Mouse (Mus musculus) MEL (cell line): ENCODE measurements around the gene Pkd1. TPM values are rescaled to one million over a fixed set of nuclear protein-coding genes. Genes with fewer than 3 reads are reported as not detected.

Experiments
- DNase-seq: peaks from one replicate; pipeline ENCODE4 v3.0.0; 2011; ENCODE audit warnings: low read depth, low spot score
- H3K27ac ChIP-seq: 2 replicates; pipeline ENCODE4 v1.5.1; 2012; ENCODE audit warnings: low read depth, mild to moderate bottlenecking, control low read depth, low read length, moderate library complexity; ENCODE audit not compliant: control insufficient read depth
- H3K27me3 ChIP-seq, 2 experiments: fragments of 150-350 bp in 1 of 2; sonication (generic) in 1 of 2; 2 replicates each; pipeline ENCODE4 v1.6.1; 2012; ENCODE audit warnings: low read length in 2 of 2, mild to moderate bottlenecking in 2 of 2, improper control_type of control experiment in 1 of 2, moderate library complexity in 1 of 2; ENCODE audit not compliant: insufficient read depth in 2 of 2, control insufficient read depth in 1 of 2
- H3K36me3 ChIP-seq, 2 experiments: 2 replicates each; pipeline ENCODE4 v1.6.1; 2012 to 2014; ENCODE audit warnings: low read length in 2 of 2, improper control_type of control experiment in 1 of 2, inconsistent platforms in 1 of 2, mild to moderate bottlenecking in 1 of 2; ENCODE audit not compliant: insufficient read depth in 2 of 2, control insufficient read depth in 1 of 2
- H3K4me1 ChIP-seq, 2 experiments: fragments of 150-350 bp in 1 of 2; sonication (generic) in 1 of 2; 2 replicates each; pipeline ENCODE4 v1.6.1; 2012; ENCODE audit warnings: low read length in 2 of 2, improper control_type of control experiment in 1 of 2, mild to moderate bottlenecking in 1 of 2; ENCODE audit not compliant: insufficient read depth in 2 of 2, control insufficient read depth in 1 of 2
- H3K4me3 ChIP-seq, 2 experiments: fragments of 150-350 bp in 1 of 2; sonication (generic) in 1 of 2; 2 replicates each; pipeline ENCODE4 v1.5.1; 2012; ENCODE audit warnings: low read depth in 2 of 2, low read length in 2 of 2, mild to moderate bottlenecking in 2 of 2, moderate library complexity in 2 of 2, control low read depth in 1 of 2, improper control_type of control experiment in 1 of 2; ENCODE audit not compliant: control insufficient read depth in 1 of 2, insufficient read depth in 1 of 2
- H3K79me2 ChIP-seq: 2 replicates; pipeline ENCODE4 v1.6.1; 2012; ENCODE audit warnings: mild to moderate bottlenecking, low read length, moderate library complexity; ENCODE audit not compliant: control insufficient read depth, poor library complexity, insufficient read depth
- H3K9ac ChIP-seq: 2 replicates; pipeline ENCODE4 v1.6.1; 2012; ENCODE audit warnings: low read depth, mild to moderate bottlenecking, control low read depth, low read length, moderate library complexity; ENCODE audit not compliant: control insufficient read depth, poor library complexity, severe bottlenecking
- H3K9me3 ChIP-seq: fragments of 150-350 bp; sonication (generic); replicated peaks from 2 replicates; pipeline ENCODE4 v1.6.1; 2012; ENCODE audit warnings: mild to moderate bottlenecking, low read length, improper control_type of control experiment, moderate library complexity; ENCODE audit not compliant: insufficient read depth
- BHLHE40 ChIP-seq: IDR thresholded peaks from 2 replicates; pipeline ENCODE4 v1.6.1; 2012; ENCODE audit warnings: low read depth, mild to moderate bottlenecking, inconsistent platforms, low read length, improper control_type of control experiment, borderline replicate concordance
- CHD1 ChIP-seq: IDR thresholded peaks from 2 replicates; pipeline ENCODE4 v1.6.1; 2012; ENCODE audit warnings: low read depth, mild to moderate bottlenecking, inconsistent platforms, low read length, improper control_type of control experiment
- CTCF ChIP-seq, 3 experiments: IDR thresholded peaks in 2 of 3; conservative IDR thresholded peaks in 1 of 3; 2 replicates each; pipeline ENCODE4 v1.5.1; 2011 to 2012; ENCODE audit warnings: low read length in 3 of 3, low read depth in 2 of 3, mild to moderate bottlenecking in 2 of 3, improper control_type of control experiment in 1 of 3, inconsistent platforms in 1 of 3, mixed read lengths in 1 of 3, moderate library complexity in 1 of 3; ENCODE audit not compliant: control insufficient read depth in 1 of 3, insufficient read depth in 1 of 3, poor library complexity in 1 of 3, severe bottlenecking in 1 of 3
- E2F4 ChIP-seq: IDR thresholded peaks from 2 replicates; pipeline ENCODE4 v1.6.1; 2011; ENCODE audit warnings: low read depth, low read length, improper control_type of control experiment, borderline replicate concordance
- ELF1 ChIP-seq: IDR thresholded peaks from 2 replicates; pipeline ENCODE4 v1.6.1; 2014; ENCODE audit warnings: low read depth, mild to moderate bottlenecking, inconsistent platforms, low read length, improper control_type of control experiment, moderate library complexity
- EP300 ChIP-seq, 2 experiments: IDR thresholded peaks; 2 replicates each; pipeline ENCODE4 v1.6.1; 2011; ENCODE audit warnings: improper control_type of control experiment in 2 of 2, low read length in 2 of 2, low read depth in 1 of 2, mild to moderate bottlenecking in 1 of 2
- ETS1 ChIP-seq: IDR thresholded peaks from 2 replicates; pipeline ENCODE4 v1.6.1; 2012; ENCODE audit warnings: low read depth, mild to moderate bottlenecking, inconsistent platforms, low read length, improper control_type of control experiment, moderate library complexity
- GABPA ChIP-seq: IDR thresholded peaks from 2 replicates; pipeline ENCODE4 v1.6.1; 2012; ENCODE audit warnings: low read depth, mild to moderate bottlenecking, inconsistent platforms, low read length, improper control_type of control experiment, moderate library complexity
- GATA1 ChIP-seq: IDR thresholded peaks from 2 replicates; pipeline ENCODE4 v1.6.1; 2011; ENCODE audit warnings: low read depth, low read length, improper control_type of control experiment
- HCFC1 ChIP-seq: IDR thresholded peaks from 2 replicates; pipeline ENCODE4 v1.6.1; 2012; ENCODE audit warnings: low read depth, mild to moderate bottlenecking, inconsistent platforms, low read length, improper control_type of control experiment, moderate library complexity
- JUND ChIP-seq: IDR thresholded peaks from 2 replicates; pipeline ENCODE4 v1.6.1; 2011; ENCODE audit warnings: low read depth, mild to moderate bottlenecking, improper control_type of control experiment, low read length
- KAT2A ChIP-seq: conservative IDR thresholded peaks from 2 replicates; pipeline ENCODE4 v1.6.1; 2012; ENCODE audit warnings: low read depth, low read length, improper control_type of control experiment, inconsistent platforms
- MAFK ChIP-seq: IDR thresholded peaks from 2 replicates; pipeline ENCODE4 v1.6.1; 2011; ENCODE audit warnings: low read depth, mild to moderate bottlenecking, low read length, improper control_type of control experiment, borderline replicate concordance
- MAZ ChIP-seq: IDR thresholded peaks from 2 replicates; pipeline ENCODE4 v1.6.1; 2012; ENCODE audit warnings: low read depth, mild to moderate bottlenecking, inconsistent platforms, low read length, improper control_type of control experiment
- MEF2A ChIP-seq: IDR thresholded peaks from 2 replicates; pipeline ENCODE4 v1.6.1; 2014; ENCODE audit warnings: low read depth, mild to moderate bottlenecking, inconsistent platforms, low read length, improper control_type of control experiment; ENCODE audit not compliant: poor library complexity, insufficient replicate concordance, severe bottlenecking; ENCODE audit errors: extremely low read depth
- MXI1 ChIP-seq: IDR thresholded peaks from 2 replicates; pipeline ENCODE4 v1.6.1; 2011; ENCODE audit warnings: mild to moderate bottlenecking, low read depth, low read length, improper control_type of control experiment
- MYC ChIP-seq: IDR thresholded peaks from 2 replicates; pipeline ENCODE4 v1.6.1; 2011; ENCODE audit warnings: low read depth, mild to moderate bottlenecking, low read length, improper control_type of control experiment, moderate library complexity
- NELFE ChIP-seq: IDR thresholded peaks from 2 replicates; pipeline ENCODE4 v1.6.1; 2011; ENCODE audit warnings: low read depth, low read length, improper control_type of control experiment
- NRF1 ChIP-seq: IDR thresholded peaks from 2 replicates; pipeline ENCODE4 v1.6.1; 2014; ENCODE audit warnings: low read depth, mild to moderate bottlenecking, inconsistent platforms, low read length, improper control_type of control experiment, moderate library complexity; ENCODE audit not compliant: poor library complexity, insufficient read depth, severe bottlenecking
- POLR2A ChIP-seq, 2 experiments: IDR thresholded peaks; 2 replicates each; pipeline ENCODE4 v1.6.1; 2011 to 2012; ENCODE audit warnings: low read length in 2 of 2, mild to moderate bottlenecking in 2 of 2, control low read depth in 1 of 2, improper control_type of control experiment in 1 of 2, low read depth in 1 of 2, moderate library complexity in 1 of 2; ENCODE audit not compliant: control insufficient read depth in 1 of 2, insufficient read depth in 1 of 2, poor library complexity in 1 of 2
- POLR2AphosphoS2 ChIP-seq: IDR thresholded peaks from 2 replicates; pipeline ENCODE4 v1.6.1; 2011; ENCODE audit warnings: low read length, improper control_type of control experiment
- RAD21 ChIP-seq: IDR thresholded peaks from 2 replicates; pipeline ENCODE4 v1.6.1; 2011; ENCODE audit warnings: mild to moderate bottlenecking, low read depth, low read length, improper control_type of control experiment
- RCOR1 ChIP-seq: IDR thresholded peaks from 2 replicates; pipeline ENCODE4 v1.6.1; 2012; ENCODE audit warnings: low read depth, mild to moderate bottlenecking, inconsistent platforms, low read length, improper control_type of control experiment
- SIN3A ChIP-seq: IDR thresholded peaks from 2 replicates; pipeline ENCODE4 v1.6.1; 2012; ENCODE audit warnings: low read length, improper control_type of control experiment, inconsistent platforms
- SMC3 ChIP-seq: IDR thresholded peaks from 2 replicates; pipeline ENCODE4 v1.6.1; 2011; ENCODE audit warnings: low read depth, low read length, improper control_type of control experiment
- TAL1 ChIP-seq: IDR thresholded peaks from 2 replicates; pipeline ENCODE4 v1.6.1; 2012; ENCODE audit warnings: mild to moderate bottlenecking, inconsistent platforms, low read length, moderate library complexity, mixed read lengths
- TBP ChIP-seq: IDR thresholded peaks from 2 replicates; pipeline ENCODE4 v1.8.0; 2011; ENCODE audit warnings: low read depth, low read length, improper control_type of control experiment
- TCF12 ChIP-seq: IDR thresholded peaks from 2 replicates; pipeline ENCODE4 v1.6.1; 2014; ENCODE audit warnings: low read depth, mild to moderate bottlenecking, inconsistent platforms, low read length, improper control_type of control experiment, moderate library complexity
- UBTF ChIP-seq: IDR thresholded peaks from 2 replicates; pipeline ENCODE4 v1.6.1; 2012; ENCODE audit warnings: low read depth, mild to moderate bottlenecking, inconsistent platforms, low read length, improper control_type of control experiment, moderate library complexity, borderline replicate concordance; ENCODE audit not compliant: insufficient read depth
- USF1 ChIP-seq: IDR thresholded peaks from 2 replicates; pipeline ENCODE4 v1.6.1; 2014; ENCODE audit warnings: low read depth, mild to moderate bottlenecking, inconsistent platforms, low read length, improper control_type of control experiment, moderate library complexity
- USF2 ChIP-seq, 2 experiments: IDR thresholded peaks; 2 replicates each; pipeline ENCODE4 v1.6.1; 2011 to 2012; ENCODE audit warnings: improper control_type of control experiment in 2 of 2, low read length in 2 of 2, borderline replicate concordance in 1 of 2, inconsistent platforms in 1 of 2, low read depth in 1 of 2, mild to moderate bottlenecking in 1 of 2; ENCODE audit not compliant: insufficient read depth in 1 of 2
- ZC3H11A ChIP-seq: IDR thresholded peaks from 2 replicates; pipeline ENCODE4 v1.6.1; 2012; ENCODE audit warnings: low read depth, mild to moderate bottlenecking, inconsistent platforms, low read length, improper control_type of control experiment
- ZKSCAN1 ChIP-seq: IDR thresholded peaks from 2 replicates; pipeline ENCODE4 v1.6.1; 2012; ENCODE audit warnings: low read depth, mild to moderate bottlenecking, inconsistent platforms, low read length, improper control_type of control experiment, moderate library complexity
- ZMIZ1 ChIP-seq: IDR thresholded peaks from 2 replicates; pipeline ENCODE4 v1.6.1; 2012; ENCODE audit warnings: low read depth, mild to moderate bottlenecking, inconsistent platforms, low read length, improper control_type of control experiment, moderate library complexity
- ZNF384 ChIP-seq: IDR thresholded peaks from 2 replicates; pipeline ENCODE4 v1.6.1; 2012; ENCODE audit warnings: low read depth, mild to moderate bottlenecking, inconsistent platforms, low read length, improper control_type of control experiment
- polyA plus RNA-seq, 2 experiments: library from polyadenylated mRNA; stranded (reverse) in 1 of 2; unstranded in 1 of 2; fragments of >175 nt in 1 of 2; fragments of >200 nt in 1 of 2; gene quantifications; 2 replicates each; pipeline versions ENCODE4 v1.2.1 to v1.2.4; 2012; ENCODE audit warnings: low replicate concordance in 2 of 2, low read depth in 1 of 2; ENCODE audit not compliant: insufficient read length in 2 of 2, insufficient read depth in 1 of 2, missing spikeins in 1 of 2
- total RNA-seq: library from RNA; depleted of rRNA; stranded (reverse); fragments of 300-350 nt; gene quantifications from 2 replicates; pipeline ENCODE4 v1.2.3, GENCODE M21; 2012

The Pkd1 gene
- total and polyA plus RNA-seq, 3 experiments: 10.6 to 10.7 TPM; not detected in 1

DNA sequence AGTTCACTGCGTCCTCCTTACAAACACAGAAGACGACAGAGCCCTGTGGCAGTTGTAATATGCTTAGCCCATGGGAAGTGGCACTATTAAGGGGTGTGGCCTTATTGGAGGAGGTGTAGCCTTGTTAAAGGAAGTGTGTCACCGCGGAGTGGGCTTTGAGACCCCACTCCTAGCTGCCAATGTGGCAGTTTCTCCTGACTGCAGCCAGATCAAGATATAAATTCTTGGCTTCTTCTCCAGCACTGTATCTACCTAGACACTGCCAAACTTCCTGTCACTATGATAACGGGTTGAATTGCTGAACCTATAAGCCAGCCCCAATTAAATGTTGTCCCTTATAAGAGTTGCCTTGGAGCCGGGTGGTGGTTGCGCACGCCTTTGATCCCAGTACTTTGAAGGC, 75.8 kb downstream of the Pkd1 start (continued):
- no peak for TF ChIP-seq TBP

DNA sequence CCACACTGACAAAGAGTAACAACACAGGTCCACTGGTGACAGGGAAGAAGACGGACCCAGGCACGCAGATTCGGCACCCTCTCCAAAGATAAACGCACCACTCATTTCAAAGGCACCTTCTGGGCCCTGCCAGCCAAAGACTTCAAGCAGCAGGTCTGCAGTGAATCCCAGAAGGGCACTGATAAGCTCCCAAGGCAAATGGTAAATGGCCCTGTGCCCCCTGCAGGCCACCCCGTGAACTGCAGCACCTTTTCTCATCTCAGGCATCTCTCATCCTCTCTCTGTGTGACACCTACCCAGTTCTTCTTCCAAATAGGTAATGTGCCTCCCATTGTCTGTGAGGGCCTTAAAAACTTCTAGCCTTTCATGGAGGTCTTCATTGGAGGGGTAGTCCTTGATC, 79.0 kb downstream of the Pkd1 start:
- no peak overlapping the region for H3K4me3 ChIP-seq
- H3K9ac ChIP-seq: no peak overlapping the region
- DNase-seq: peak; percentile 86
- no peak overlapping the region for H3K27ac ChIP-seq
- no peaks in the 10 kb centered on the region for H3K9me3 ChIP-seq
- no peaks in the 10 kb centered on the region for H3K27me3 ChIP-seq
- H3K36me3 ChIP-seq: peaks cover 3 to 12% of the 10 kb centered on the region in 2 experiments; a peak in 3 of 4 replicates
- peaks cover 9 to 17% of the 10 kb centered on the region in 2 experiments for H3K4me1 ChIP-seq
- H3K79me2 ChIP-seq: peaks cover 8% of the 10 kb centered on the region
- TF ChIP-seq USF2 (IDR thresholded peaks at IDR 0.05; ENCODE audit: borderline replicate concordance in 1 of 2, insufficient read depth in 1 of 2, low read depth in 1 of 2, low read length in 2 of 2) (no peak), ZMIZ1 (no peak), CHD1 (no peak), EP300 (IDR thresholded peaks at IDR 0.05; ENCODE audit: low read depth in 1 of 2, low read length in 2 of 2) (peak in 1 of 2 experiments; percentile 22; a peak in 1 of 4 replicates), POLR2A (IDR thresholded peaks at IDR 0.05; ENCODE audit: control insufficient read depth in 1 of 2, insufficient read depth in 1 of 2, low read depth in 1 of 2, low read length in 2 of 2, poor library complexity in 1 of 2) (no peak), KAT2A (no peak), NRF1 (no peak), ETS1 (no peak), MAFK (no peak), TCF12 (peak; percentile 38; the same call in 1 of the 2 replicates), MEF2A (no peak), UBTF (no peak), RCOR1 (0 out of 2 replicates have a peak, but pooled peaks have one; percentile 20), MYC (peak; percentile 36; the same call in 1 of the 2 replicates), POLR2AphosphoS2 (no peak), ZNF384 (no peak), MXI1 (0 out of 2 replicates have a peak, but pooled peaks have one; percentile 49), HCFC1 (peak; percentile 40; the same call in 1 of the 2 replicates), NELFE (no peak), CTCF (IDR thresholded peaks at IDR 0.05 in 2 of 3, conservative IDR thresholded peaks at IDR 0.05 in 1 of 3; ENCODE audit: control insufficient read depth in 1 of 3, insufficient read depth in 1 of 3, low read depth in 2 of 3, low read length in 3 of 3, poor library complexity in 1 of 3, severe bottlenecking in 1 of 3) (peak; percentile 89 to 97 (median 89)), JUND (0 out of 2 replicates have a peak, but pooled peaks have one; percentile 15), MAZ (no peak), E2F4 (no peak), GATA1 (peak; percentile 76), ZKSCAN1 (no peak), ZC3H11A (peak; percentile 62), SIN3A (peak; percentile 69), USF1 (no peak; the same call in 1 of the 2 replicates), GABPA (no peak), TBP (0 out of 2 replicates have a peak, but pooled peaks have one; percentile 36), ELF1 (no peak), RAD21 (peak; percentile 68), TAL1 (no peak), SMC3 (peak; percentile 81), BHLHE40 (0 out of 2 replicates have a peak, but pooled peaks have one; percentile 15)
